Mouse (Mus musculus) CD4-positive, CD25-positive, alpha-beta regulatory T cell, adult 4 months (primary cell): ENCODE data around the gene Ssmem1. TPM values are rescaled to one million over a fixed set of nuclear protein-coding genes. Genes with fewer than 3 reads are reported as not detected.
A peak's percentile ranks its signal among the peaks of the same experiment; 100 is the strongest.

ENCODE experiments used
- ATAC-seq: one replicate; pipeline ENCODE4 v1.8.0; 2017
- polyA plus RNA-seq, 2 experiments: library from polyadenylated mRNA; unstranded; fragments of 100-300 nt; shearing (Covaris generic); gene quantifications; one replicate each; pipeline ENCODE4 v1.2.1; 2017

Ssmem1 gene
- polyA plus RNA-seq, 2 experiments from 2014 or later, result not detected

DNA sequence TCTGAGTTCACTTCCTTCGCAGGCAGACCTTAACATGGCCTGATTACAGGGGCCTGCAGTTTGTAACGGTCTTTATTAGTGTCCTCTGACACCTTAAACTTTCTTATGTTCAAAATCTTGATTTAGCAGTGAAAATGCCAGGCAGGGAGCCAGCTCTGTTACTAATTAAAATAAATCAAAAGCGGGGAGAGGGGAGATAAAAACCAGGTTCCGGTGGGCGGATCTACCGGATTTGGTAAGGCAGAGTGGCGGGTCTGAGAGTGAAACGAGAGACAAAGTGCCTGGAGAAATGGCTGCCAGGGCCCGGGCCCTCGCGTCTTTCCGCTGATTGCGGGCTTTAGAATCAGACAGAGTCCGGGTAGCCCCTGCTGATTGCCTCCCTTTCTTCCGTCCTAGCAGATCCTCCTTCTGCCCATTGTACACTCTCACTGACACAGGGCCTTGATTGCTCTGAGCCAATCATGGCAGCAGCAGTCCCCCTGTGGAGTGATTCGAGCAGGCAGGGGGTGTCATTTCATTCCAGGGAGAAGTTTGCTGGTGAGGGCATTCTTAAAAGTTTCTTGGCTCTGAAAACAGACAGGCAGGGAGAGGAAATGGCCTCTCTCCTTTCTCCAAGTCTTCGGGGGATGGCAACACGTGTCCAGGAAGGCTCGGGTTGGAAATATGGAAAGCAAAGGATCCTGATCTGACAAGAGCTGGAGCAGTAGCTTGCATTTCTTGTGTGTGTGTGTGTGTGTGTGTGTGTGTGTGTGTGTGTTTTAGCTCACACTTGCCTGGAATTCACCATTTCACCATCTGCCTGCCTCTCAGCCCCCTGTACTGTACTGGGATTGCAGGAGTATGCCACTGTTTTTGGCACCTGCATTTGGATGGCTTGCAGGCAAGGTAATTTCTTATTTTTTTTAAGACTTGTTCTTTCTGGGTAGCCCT lies 17.2 kb downstream of the Ssmem1 start:
- ATAC-seq, result no peak

GRCm38 (mm10) chr6:30528800-30529199 lies 19.2 kb downstream of the Ssmem1 start:
- ATAC-seq, result no peak

- no peak for ATAC-seq
These were observed 25.7 kb downstream of the Ssmem1 start for GRCm38 (mm10) chr6:30535340-30535739.

- ATAC-seq, result no peak
These were observed 28.6 kb downstream of the Ssmem1 start for GRCm38 (mm10) chr6:30538240-30538639.

DNA sequence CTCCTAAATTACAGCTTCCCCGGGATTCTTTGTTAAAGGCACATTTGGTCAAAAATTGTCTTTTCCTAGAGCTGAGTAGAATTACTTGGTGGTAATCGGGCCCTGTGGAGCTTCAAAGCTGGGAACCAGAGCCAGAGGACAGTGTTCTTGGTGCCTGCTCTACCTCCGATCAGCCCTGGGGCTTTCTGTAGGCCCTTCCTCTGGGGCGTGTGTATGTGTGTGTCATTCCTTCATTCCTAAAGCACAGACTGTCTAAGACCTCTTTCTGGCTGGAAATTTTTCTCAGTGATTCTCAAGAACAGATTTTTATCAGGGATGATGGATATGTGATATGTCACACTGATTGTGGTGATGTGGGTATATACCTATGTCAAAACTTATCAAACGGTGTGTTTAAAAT lies 29.2 kb downstream of the Ssmem1 start:
- no peak for ATAC-seq

GRCm38 (mm10) chr6:30541009-30541799 lies 31.6 kb downstream of the Ssmem1 start, which contains the start of gene Cpa2:
Gene Cpa2, plus strand, starts transcription at chr6:30541582.
- no peak for ATAC-seq

- ATAC-seq, result no peak
These were observed 32.6 kb downstream of the Ssmem1 start for GRCm38 (mm10) chr6:30542277-30542676.

GRCm38 (mm10) chr6:30543077-30543476 lies 33.4 kb downstream of the Ssmem1 start:
- no peak for ATAC-seq

- ATAC-seq, result no peak
These were observed 34.2 kb downstream of the Ssmem1 start for GRCm38 (mm10) chr6:30543851-30544250.

DNA sequence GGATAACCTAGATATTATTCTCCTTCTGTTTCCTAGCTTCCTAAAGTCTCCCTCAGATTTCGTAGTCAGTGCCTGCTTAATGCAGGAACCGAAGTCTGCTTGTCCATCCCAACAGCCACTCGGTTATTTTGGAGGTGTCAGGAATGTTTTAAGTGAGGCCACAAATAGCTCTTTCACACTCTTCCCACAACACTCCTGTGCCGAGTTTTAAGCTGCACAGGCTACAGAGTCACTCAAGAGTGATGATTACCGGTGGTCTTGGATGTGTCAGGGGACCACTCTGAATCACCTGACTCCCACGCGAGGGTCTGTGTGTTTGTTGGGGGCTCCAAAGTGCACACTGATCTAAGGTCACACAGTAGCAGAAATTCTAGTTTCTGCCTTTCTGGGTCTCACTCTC lies 36.0 kb downstream of the Ssmem1 start:
- no peak for ATAC-seq

DNA sequence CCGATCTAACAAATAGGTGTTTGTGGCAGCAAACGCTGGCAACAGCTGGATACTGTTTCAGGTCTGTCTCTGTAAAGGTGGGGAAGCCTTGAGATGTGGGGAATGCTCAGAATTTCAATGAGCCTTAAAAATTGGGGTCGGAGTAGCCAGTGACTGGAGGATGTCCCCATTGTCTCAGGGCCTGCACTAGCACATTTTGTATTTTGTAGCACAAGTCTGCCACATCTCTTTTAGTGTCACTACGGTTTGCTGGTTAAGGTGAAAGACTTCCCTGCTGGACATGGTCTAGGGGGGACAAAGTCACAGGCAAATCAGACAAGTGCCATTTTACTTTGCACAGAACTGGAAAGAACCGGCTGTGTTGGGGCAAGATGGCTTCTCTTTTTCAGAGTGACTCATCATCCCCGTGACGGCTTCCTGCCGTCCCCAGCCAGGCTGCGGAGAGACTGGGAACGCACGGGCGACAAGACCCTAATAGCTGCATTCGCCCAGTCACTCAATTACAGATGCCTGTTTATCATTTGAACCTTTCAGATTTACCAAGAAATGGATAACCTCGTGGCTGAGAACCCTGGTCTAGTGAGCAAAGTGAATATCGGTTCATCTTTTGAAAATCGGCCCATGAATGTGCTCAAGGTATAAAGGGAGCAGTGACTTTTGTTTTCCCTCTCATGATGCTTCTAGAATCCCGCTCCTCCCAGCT lies 37.1 kb downstream of the Ssmem1 start:
- ATAC-seq, result peak; percentile 94

DNA sequence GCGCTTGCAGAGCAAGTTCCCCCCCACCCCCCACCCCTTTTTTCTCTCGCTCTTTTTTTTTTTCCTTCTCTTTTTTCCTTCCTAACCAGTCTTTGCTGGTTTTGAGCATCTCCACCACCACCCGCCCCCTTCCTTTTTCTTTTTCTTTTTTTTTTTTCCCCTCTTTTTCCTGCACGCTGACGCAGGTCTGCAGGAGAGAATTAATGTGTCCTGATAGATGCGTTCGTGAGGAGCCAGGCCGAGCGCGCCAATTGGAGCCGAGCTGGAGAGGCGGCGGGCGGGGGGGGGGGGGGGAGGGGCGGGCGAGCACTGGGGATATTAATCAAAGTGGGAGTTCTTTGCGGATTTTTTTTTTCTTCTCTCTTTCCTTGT lies 37.6 kb downstream of the Ssmem1 start:
- ATAC-seq, result no peak

DNA sequence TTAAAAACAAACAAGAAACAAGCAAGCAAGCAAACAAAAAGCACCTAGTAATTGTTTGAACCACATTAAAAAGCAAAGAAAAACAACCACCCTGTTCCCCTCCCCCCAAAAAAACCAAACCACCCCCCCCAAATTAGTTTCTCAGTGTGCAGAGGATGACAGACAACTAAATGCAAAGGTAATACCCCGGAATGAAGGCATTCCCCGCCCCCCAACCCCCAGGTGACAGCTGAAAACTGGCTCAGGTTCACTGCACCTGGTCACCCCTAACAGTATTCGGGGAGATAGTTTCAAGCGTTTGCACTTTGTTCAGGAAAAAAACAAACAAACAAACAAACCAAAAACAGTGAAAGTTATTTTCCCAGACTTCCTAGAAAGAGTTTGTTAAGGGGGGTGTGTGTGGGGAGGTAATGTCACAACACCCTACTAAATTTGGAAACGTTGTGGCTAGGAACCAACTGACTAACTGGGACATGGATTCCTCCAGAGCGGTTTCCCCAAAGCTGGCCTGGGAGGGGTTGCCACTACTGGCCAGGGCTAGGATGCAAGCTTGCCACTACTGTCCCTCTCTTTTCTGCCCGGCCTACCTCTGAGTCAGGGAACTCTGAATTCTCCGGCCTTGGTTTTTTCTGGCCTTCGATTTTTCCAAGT lies 38.1 kb downstream of the Ssmem1 start:
- ATAC-seq, result no peak

DNA sequence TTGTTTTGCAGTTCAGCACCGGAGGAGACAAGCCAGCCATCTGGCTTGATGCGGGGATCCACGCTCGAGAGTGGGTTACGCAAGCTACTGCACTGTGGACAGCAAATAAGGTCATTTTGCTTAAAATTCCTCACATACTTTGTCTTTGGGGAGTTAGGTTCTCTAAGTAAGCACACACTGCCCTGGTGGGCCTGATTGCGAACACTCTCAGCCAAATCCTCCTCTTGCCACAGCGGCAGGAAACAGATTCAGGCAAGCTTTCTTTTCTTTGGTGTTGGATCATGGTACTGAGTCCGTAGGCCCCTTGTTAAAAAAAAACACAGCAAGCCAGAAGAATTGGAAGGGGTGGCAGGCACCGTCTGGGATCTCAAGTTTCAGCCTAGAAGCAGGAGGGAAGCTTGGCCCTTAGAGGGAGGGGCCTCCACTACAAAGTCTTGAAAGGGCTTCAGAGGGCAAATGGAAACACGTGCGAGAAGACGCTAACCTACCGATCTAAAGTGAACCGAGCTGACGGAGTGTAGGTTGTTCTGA lies 39.6 kb downstream of the Ssmem1 start:
- ATAC-seq, result no peak

DNA sequence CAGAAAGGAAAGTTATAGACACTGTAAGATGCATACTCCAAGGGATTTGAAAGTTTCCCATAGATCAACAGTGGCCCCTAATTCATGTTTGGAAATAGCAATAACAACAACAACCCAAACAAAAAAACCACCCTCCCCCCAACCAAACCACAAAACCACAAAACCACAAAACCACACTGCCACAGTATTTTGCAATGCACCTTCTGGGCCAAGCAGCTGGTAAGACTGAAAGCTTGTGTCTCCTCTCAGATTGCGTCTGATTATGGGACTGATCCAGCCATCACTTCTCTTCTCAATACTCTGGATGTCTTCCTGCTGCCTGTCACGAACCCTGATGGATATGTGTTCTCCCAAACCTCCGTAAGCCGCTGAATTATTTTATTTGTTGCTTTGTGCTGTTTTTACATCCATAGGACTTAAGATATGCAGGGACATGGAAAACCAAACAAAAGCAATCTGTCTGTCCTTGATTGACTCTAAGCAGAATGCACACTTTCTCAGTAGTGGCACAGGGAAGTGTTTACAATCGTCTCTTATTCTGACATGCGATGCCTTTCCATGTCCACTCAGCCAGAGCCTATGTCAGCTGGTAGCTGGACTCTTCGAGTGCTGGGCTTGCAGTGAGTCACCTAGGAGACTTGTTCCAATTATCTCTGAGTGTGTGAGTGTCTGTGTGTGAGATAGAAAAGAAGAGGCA lies 41.0 kb downstream of the Ssmem1 start:
- ATAC-seq, result no peak

GRCm38 (mm10) chr6:30551193-30551515 lies 41.5 kb downstream of the Ssmem1 start:
- no peak for ATAC-seq

DNA sequence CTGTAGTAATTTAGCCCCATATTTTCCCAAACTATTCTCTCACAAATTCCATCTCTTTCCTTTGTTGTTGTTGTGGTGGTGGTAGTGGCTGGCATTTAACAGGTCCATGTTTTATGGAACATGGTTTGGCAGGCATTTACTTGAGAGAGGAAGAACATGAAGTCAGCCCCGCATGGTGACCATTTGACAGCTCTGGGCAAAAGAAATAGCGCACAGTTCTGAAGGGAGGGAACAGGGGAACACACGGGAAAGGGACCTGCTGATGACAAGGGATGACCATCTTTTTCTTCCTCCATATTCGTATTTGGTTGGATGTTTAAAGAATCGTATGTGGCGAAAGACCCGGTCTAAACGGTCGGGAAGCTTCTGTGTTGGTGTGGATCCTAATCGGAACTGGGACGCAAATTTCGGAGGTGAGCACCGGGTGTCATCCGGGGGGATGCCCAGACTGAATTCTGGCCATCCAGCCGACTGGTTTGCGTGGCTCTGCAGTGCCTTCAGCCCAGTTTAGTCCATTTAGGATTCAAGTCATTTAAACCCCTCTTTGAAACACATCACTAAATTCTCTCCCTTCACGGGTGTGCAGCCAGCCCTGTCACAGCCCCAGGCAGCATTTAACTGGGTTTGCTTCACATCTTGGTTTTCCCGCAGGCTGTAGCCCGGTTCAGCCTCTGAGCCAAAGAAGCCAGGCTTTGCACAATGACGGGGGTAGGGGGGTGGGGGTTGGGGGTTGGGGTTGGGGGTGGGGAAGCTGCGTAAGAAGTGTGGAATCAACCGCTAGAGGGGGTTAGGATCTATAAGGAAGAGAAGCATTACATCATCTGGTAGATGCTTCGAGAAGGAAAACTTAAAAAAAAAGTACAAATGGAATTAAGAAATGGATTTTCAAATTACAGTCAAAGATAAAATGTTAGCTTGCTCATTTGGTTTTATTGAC lies 42.3 kb downstream of the Ssmem1 start:
- ATAC-seq, result no peak

GRCm38 (mm10) chr6:30552628-30553027 lies 43.0 kb downstream of the Ssmem1 start:
- ATAC-seq, result no peak

- no peak for ATAC-seq
These were observed 43.8 kb downstream of the Ssmem1 start for GRCm38 (mm10) chr6:30553381-30554010.

GRCm38 (mm10) chr6:30554092-30554491 lies 44.4 kb downstream of the Ssmem1 start:
- no peak for ATAC-seq
